Mouse (Mus musculus): ENCODE measurements around the gene Sbk2. TPM values are rescaled to one million over a fixed set of nuclear protein-coding genes. Genes with fewer than 3 reads are reported as not detected.

Sbk2 gene
- polyA plus RNA-seq, 1 experiment from 2014 or later = 0.51 TPM

DNA sequence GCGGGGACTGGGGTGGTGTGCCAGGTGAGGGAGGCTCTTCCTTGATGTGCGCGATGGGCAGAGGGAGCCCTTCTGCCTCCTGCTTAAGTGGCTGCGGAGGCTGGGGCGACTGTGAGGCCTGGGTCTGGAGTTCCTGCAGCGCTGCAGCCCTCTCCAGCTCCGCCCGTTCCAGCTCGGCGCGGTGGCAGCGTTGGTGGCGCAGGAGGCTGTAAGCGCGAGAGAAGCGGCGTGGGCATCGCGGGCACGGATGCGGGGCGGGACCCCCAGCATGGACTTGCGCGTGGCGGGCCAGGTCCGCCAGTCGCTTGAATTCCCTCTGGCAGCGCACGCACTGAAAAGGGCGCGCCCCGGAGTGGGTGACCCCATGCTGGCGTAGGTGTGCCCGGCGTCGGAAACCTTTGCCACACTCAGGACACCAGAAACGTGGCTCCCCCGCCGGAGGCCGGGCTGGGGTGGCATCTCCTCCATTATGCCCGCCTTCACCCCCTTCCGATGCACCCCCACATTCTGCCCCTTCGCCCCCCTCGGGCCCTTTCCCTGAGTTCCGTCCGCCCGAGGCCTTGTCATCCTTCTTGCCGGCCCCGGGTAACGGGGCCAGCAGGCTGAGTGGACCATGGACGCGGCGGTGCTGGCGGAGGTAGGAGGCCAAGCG lies 29.3 kb upstream of the Sbk2 start:
- peaks cover 25% of the 10 kb centered on the region for H3K4me1 ChIP-seq (replicated peaks)
- H3K9me3 ChIP-seq = peaks cover 26% of the 10 kb centered on the region
- 30% methylated on average over 52 of the region's 55 CpGs for WGBS
- ATAC-seq (ENCODE audit: insufficient number of reproducible peaks, insufficient read depth, low FRiP score, low TSS enrichment, low read depth) = no peak
- H3K4me3 ChIP-seq (replicated peaks) = peak overlapping the region; percentile 59
- peak overlapping the region; percentile 42; the same call in 1 of the 2 replicates for H3K9ac ChIP-seq (replicated peaks)
- peaks cover 33% of the 10 kb centered on the region for H3K27me3 ChIP-seq
- peak overlapping the region; percentile 83 for H3K4me2 ChIP-seq
- H3K36me3 ChIP-seq = peaks cover 34% of the 10 kb centered on the region
- H3K27ac ChIP-seq = no peak overlapping the region

DNA sequence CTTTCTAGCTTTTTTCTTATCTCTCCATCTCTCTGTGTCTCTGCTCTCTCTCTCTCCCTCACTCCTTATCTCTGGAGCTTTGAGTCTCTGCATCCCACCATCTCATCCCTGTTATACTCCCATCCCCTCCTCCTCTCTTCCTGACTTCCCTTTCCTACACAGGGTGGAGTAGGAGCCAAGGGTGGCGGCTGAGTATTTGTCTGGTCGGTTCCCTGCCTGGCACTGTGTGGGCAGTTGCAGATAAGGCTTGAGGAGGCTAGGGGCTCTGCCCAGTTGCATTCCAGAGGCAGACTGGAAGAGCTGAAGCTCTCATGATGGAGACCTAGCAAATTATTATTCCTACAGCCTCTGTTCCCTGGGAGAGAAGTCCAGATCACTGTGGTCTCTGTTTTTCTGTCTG lies 24.0 kb upstream of the Sbk2 start:
- Histone ChIP-seq H3K9ac (replicated peaks) (no peak overlapping the region), H3K4me2 (no peak overlapping the region), H3K27ac (no peak overlapping the region), H3K27me3 (peaks cover 16% of the 10 kb centered on the region), H3K4me3 (replicated peaks) (no peak overlapping the region), H3K4me1 (replicated peaks) (no peaks in the 10 kb centered on the region), H3K9me3 (peaks cover 14% of the 10 kb centered on the region), H3K36me3 (peaks cover 22% of the 10 kb centered on the region)
- ATAC-seq (ENCODE audit: insufficient number of reproducible peaks, insufficient read depth, low FRiP score, low TSS enrichment, low read depth) = no peak
- 70% methylated on average over 2 of the region's 2 CpGs for WGBS

DNA sequence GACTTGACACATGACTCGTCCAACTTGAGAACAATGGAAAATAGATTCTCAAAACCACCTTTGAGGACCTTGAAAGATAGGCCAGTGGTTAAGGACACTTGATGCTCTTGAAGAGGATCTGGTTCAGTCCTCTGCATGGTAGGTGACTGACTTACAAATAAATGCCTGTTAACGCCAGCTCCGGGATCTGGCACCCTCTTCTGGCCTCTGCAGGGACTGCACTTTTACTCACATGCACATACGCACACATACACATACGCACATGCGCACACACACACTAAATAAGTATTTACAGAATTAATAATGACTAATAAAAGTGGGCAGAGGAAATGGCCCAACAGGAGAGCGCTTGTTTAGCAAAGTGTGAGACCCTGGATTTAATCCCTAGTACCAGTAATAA lies 12.6 kb upstream of the Sbk2 start:
- no peak for ATAC-seq (ENCODE audit: insufficient number of reproducible peaks, insufficient read depth, low FRiP score, low TSS enrichment, low read depth)
- WGBS = 91% methylated on average over 7 of the region's 7 CpGs

DNA sequence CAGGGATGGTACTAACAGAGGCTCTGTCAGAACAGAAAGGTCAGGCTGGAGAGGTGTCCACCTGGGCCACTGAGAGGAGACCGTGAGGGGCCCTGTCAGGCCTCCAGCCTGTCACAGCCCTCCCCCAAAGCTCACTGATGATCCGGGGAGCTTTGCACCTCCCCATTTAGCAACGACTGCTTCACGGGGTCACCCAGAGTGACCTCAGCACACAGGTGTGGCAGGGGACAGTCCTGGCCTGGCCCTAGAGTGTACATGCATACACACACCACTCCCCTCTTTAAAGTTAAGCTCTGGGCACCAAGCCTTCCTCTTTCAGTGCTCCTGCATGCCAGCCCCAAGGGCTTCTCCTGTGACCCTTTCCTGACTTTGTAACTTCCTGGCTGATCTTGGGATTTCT lies 11.2 kb upstream of the Sbk2 start:
- ATAC-seq (ENCODE audit: insufficient number of reproducible peaks, insufficient read depth, low FRiP score, low TSS enrichment, low read depth) = no peak
- H3K9me3 ChIP-seq = 0 out of 2 replicates have a peak, but pooled peaks cover 4% of the 10 kb centered on the region
- WGBS = 44% methylated on average over 4 of the region's 4 CpGs

More for the DNA sequence above, 12.6 kb upstream of the Sbk2 start:
- Histone ChIP-seq H3K4me3 (replicated peaks) (no peak overlapping the region), H3K27ac (no peak overlapping the region), H3K4me2 (no peak overlapping the region), H3K9ac (replicated peaks) (no peak overlapping the region), H3K4me1 (replicated peaks) (no peaks in the 10 kb centered on the region), H3K36me3 (no peaks in the 10 kb centered on the region), H3K9me3 (0 out of 2 replicates have a peak, but pooled peaks cover 4% of the 10 kb centered on the region), H3K27me3 (no peaks in the 10 kb centered on the region)

DNA sequence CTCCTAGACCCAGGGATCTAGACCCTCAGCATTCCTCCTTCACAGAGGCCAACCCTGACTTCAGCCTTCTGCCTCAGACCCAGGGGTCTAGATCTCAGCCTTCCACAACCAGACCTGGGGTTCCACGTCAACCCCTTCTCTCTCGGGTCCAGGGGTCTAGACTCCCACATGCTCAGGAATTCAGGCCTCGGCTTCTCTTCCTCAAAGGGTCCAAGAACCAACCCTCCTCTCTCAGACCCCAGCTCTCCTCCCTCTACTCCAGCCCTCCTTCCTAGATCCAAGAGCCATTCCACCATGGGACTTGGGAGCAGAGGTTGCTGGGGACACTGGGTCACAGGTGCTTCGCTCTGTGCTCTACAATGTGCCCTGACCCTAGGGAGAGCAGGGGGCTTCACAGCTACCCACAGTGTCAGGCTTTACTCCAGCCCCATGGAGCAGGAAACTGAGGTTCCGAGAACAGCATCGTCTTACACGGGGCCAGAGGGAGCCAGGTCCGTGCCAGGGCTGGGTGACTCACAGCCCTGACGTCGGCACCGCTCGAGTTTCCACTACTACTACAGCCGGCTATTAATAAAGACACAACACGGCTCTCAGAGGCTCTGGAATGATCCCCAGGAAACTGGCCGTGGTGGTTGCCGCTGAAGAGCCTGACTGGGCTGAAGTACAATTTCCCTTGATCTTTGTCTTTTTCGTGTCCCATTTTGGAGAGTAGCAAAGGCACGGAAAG lies 8.3 kb upstream of the Sbk2 start:
- Histone ChIP-seq H3K4me3 (replicated peaks) (no peak overlapping the region), H3K4me2 (no peak overlapping the region), H3K9me3 (0 out of 2 replicates have a peak, but pooled peaks cover 4% of the 10 kb centered on the region), H3K27me3 (peaks cover 3% of the 10 kb centered on the region), H3K27ac (no peak overlapping the region), H3K4me1 (replicated peaks) (no peaks in the 10 kb centered on the region), H3K9ac (replicated peaks) (no peak overlapping the region), H3K36me3 (no peaks in the 10 kb centered on the region)
- ATAC-seq (ENCODE audit: insufficient number of reproducible peaks, insufficient read depth, low FRiP score, low TSS enrichment, low read depth) = no peak; the same call in 1 of the 2 replicates
- 69% methylated on average over 18 of the region's 18 CpGs for WGBS

More for the DNA sequence above, 11.2 kb upstream of the Sbk2 start:
- no peaks in the 10 kb centered on the region; the same call in 1 of the 2 replicates for H3K27me3 ChIP-seq
- H3K36me3 ChIP-seq = no peaks in the 10 kb centered on the region
- H3K27ac ChIP-seq = no peak overlapping the region
- no peak overlapping the region for H3K4me3 ChIP-seq (replicated peaks)
- H3K4me2 ChIP-seq = no peak overlapping the region
- H3K4me1 ChIP-seq (replicated peaks) = no peaks in the 10 kb centered on the region
- no peak overlapping the region for H3K9ac ChIP-seq (replicated peaks)

GRCm38 (mm10) chr7:4971710-4972109 lies 7.5 kb upstream of the Sbk2 start:
- Histone ChIP-seq H3K27me3 (peaks cover 6% of the 10 kb centered on the region), H3K9ac (replicated peaks) (no peak overlapping the region), H3K27ac (no peak overlapping the region), H3K36me3 (no peaks in the 10 kb centered on the region), H3K4me1 (replicated peaks) (no peaks in the 10 kb centered on the region), H3K4me3 (replicated peaks) (no peak overlapping the region), H3K9me3 (0 out of 2 replicates have a peak, but pooled peaks cover under 1% of the 10 kb centered on the region), H3K4me2 (no peak overlapping the region)
- ATAC-seq (ENCODE audit: insufficient number of reproducible peaks, insufficient read depth, low FRiP score, low TSS enrichment, low read depth) = no peak
- WGBS = 20% methylated on average over 7 of the region's 7 CpGs

- no peaks in the 10 kb centered on the region for H3K4me1 ChIP-seq (replicated peaks)
- H3K36me3 ChIP-seq = no peaks in the 10 kb centered on the region
These were observed 6.9 kb upstream of the Sbk2 start, which contains the start of gene Sbk3 for GRCm38 (mm10) chr7:4971068-4971467. Gene Sbk3, minus strand, starts transcription at chr7:4971168.

GRCm38 (mm10) chr7:4964988-4965387 lies 782 bp upstream of the Sbk2 start:
- no peak overlapping the region for H3K4me2 ChIP-seq
- H3K9ac ChIP-seq (replicated peaks) = no peak overlapping the region
- H3K4me3 ChIP-seq (replicated peaks) = no peak overlapping the region
- H3K4me1 ChIP-seq (replicated peaks) = no peaks in the 10 kb centered on the region
- no peaks in the 10 kb centered on the region for H3K36me3 ChIP-seq
- H3K9me3 ChIP-seq = no peaks in the 10 kb centered on the region
- ATAC-seq (ENCODE audit: insufficient number of reproducible peaks, insufficient read depth, low FRiP score, low TSS enrichment, low read depth) = no peak
- no peak overlapping the region for H3K27ac ChIP-seq
- peaks cover 6% of the 10 kb centered on the region for H3K27me3 ChIP-seq
- WGBS = 83% methylated on average over 5 of the region's 5 CpGs

More at GRCm38 (mm10) chr7:4971068-4971467, 6.9 kb upstream of the Sbk2 start, which contains the start of gene Sbk3:
- no peaks in the 10 kb centered on the region for H3K9me3 ChIP-seq
- WGBS = 40% methylated on average over 6 of the region's 6 CpGs
- H3K9ac ChIP-seq (replicated peaks) = no peak within 1 kb of the TSS
- H3K4me3 ChIP-seq (replicated peaks) = no peak within 1 kb of the TSS
- no peak within 1 kb of the TSS for H3K4me2 ChIP-seq
- H3K27ac ChIP-seq = no peak within 1 kb of the TSS
- H3K27me3 ChIP-seq = peaks cover 6% of the 10 kb centered on the region
- no peak for ATAC-seq (ENCODE audit: insufficient number of reproducible peaks, insufficient read depth, low FRiP score, low TSS enrichment, low read depth)

- Histone ChIP-seq H3K9me3 (no peaks in the 10 kb centered on the region), H3K36me3 (no peaks in the 10 kb centered on the region), H3K4me3 (replicated peaks) (no peak overlapping the region), H3K4me1 (replicated peaks) (no peaks in the 10 kb centered on the region), H3K27me3 (peaks cover 6% of the 10 kb centered on the region), H3K27ac (no peak overlapping the region), H3K9ac (replicated peaks) (no peak overlapping the region), H3K4me2 (no peak overlapping the region)
- 71% methylated on average over 5 of the region's 5 CpGs for WGBS
- ATAC-seq (ENCODE audit: insufficient number of reproducible peaks, insufficient read depth, low FRiP score, low TSS enrichment, low read depth) = 0 out of 2 replicates have a peak, but pooled peaks have one; percentile 2
These were observed 679 bp downstream of the Sbk2 start for GRCm38 (mm10) chr7:4963527-4963926.

DNA sequence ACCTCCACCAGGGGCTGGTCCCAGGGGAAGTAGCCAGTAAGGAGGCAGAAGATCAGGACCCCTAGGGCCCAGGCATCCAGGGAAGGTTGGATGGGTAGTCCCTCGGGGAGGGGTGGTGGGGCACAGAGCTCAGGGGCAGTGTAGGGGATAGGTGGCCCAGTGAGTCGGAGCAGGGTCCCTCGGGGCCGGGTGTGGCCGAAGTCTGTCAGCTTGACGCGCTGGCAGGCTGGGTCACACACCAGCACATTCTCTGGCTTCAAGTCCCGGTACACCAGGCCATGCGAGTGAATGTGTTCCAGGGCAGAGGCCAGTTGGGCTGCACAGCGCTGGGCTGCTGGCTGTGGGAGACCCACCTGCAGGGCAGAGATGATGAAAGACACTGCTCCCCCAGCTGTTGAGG lies 6.8 kb downstream of the Sbk2 start:
- Histone ChIP-seq H3K9me3 (peaks cover 8% of the 10 kb centered on the region; the same call in 1 of the 2 replicates), H3K27me3 (no peaks in the 10 kb centered on the region), H3K4me3 (replicated peaks) (no peak overlapping the region), H3K36me3 (no peaks in the 10 kb centered on the region), H3K27ac (no peak overlapping the region), H3K9ac (replicated peaks) (no peak overlapping the region), H3K4me1 (replicated peaks) (peaks cover 4% of the 10 kb centered on the region; the same call in 1 of the 2 replicates), H3K4me2 (no peak overlapping the region; the same call in 1 of the 2 replicates)
- ATAC-seq (ENCODE audit: insufficient number of reproducible peaks, insufficient read depth, low FRiP score, low TSS enrichment, low read depth) = no peak
- WGBS = 83% methylated on average over 10 of the region's 10 CpGs

DNA sequence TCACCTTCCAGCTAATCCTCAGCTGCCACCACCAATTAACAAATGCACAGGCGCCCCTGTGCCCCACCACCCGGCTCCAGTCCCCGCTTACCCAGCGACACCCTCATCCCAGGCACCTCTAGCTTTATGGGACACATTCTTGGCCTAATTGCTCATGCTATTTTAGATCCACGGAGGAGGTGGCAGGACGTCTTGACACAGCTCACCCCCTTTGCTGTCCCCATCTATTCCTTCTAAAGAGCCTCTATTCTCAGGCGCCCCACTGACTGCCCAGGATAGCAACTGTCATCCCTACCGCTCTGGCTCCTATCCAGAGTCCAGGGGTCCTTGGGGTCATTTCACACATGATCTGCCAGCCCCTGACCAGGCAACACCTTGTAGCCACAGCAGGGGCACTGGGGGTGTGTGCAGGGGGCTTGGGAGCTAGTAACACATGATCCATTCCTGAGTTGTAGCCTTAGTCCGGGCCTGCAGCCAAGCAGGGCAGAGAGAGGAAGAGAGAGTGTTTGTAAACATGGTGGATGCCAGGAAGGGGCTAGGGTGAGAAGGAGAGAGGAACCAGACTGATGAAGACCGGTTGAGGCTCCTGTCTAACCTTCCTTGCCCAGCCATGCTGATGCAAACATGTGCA lies 10.3 kb downstream of the Sbk2 start:
- H3K4me3 ChIP-seq (replicated peaks) = no peak overlapping the region
- peaks cover 8% of the 10 kb centered on the region; the same call in 1 of the 2 replicates for H3K9me3 ChIP-seq
- no peaks in the 10 kb centered on the region for H3K36me3 ChIP-seq
- H3K27me3 ChIP-seq = no peaks in the 10 kb centered on the region
- ATAC-seq (ENCODE audit: insufficient number of reproducible peaks, insufficient read depth, low FRiP score, low TSS enrichment, low read depth) = no peak
- WGBS = 13% methylated on average over 10 of the region's 10 CpGs
- no peak overlapping the region for H3K27ac ChIP-seq
- peaks cover 4% of the 10 kb centered on the region; the same call in 1 of the 2 replicates for H3K4me1 ChIP-seq (replicated peaks)
- no peak overlapping the region for H3K4me2 ChIP-seq
- no peak overlapping the region for H3K9ac ChIP-seq (replicated peaks)

Data from limb, embryonic 12.5 days (tissue).